Mouse (Mus musculus): ENCODE data around the gene Rgs3.
A peak's percentile ranks its signal among the peaks of the same experiment; 100 is the strongest.

The Rgs3 gene

GRCm38 (mm10) chr4:62559797-62560329 lies at the start of gene Rgs3:
TSS of gene Rgs3 (plus strand) at chr4:62559847.
- no peak for DNase-seq

GRCm38 (mm10) chr4:62509946-62510345 lies 49.7 kb upstream of the Rgs3 start:
- no peak for DNase-seq

- DNase-seq, result no peak
Measured at GRCm38 (mm10) chr4:62513998-62514506, 45.6 kb upstream of the Rgs3 start.

DNA sequence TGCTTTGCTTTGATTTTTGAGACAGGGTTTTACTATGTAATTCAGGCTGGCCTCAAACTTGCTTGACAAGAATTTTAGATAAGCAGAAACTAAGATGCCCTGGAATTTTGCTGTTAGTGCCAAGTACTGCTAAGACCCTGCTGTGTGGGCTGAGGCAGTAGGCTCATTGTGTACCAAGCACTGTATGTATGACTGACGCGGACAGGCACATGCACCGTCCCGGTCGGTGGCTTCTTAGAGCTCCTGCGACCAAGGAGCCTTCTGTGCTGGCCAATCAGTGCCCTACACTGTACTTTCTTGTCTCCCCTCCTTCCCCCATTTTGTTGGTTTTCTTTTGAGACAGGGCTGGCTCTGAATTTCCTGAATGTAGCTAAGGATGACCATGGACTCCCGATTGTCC lies 44.7 kb upstream of the Rgs3 start:
- no peak for DNase-seq

GRCm38 (mm10) chr4:62515490-62515889 lies 44.2 kb upstream of the Rgs3 start:
- no peak for DNase-seq

GRCm38 (mm10) chr4:62516079-62516478 lies 43.6 kb upstream of the Rgs3 start:
- peak; percentile 78 for DNase-seq

DNA sequence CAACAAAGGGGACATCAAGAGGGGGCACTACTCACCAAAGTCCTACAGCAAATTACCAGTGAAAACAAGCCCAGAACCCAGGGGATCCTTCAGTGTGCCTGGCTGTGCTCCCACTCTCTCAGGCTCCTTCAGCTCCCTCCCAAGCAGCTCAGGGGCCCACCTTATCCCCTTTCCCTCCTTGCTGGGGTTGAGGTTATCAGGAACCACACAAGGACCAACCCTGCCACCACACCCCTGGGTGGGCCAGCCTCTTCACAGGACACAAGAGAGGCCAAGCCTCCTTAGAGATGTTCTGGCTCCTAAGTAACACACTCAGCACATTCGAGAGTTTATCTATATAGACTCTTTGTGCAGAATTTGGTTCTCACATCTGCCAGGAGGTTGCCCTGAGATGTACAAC lies 43.1 kb upstream of the Rgs3 start:
- DNase-seq, result no peak

DNA sequence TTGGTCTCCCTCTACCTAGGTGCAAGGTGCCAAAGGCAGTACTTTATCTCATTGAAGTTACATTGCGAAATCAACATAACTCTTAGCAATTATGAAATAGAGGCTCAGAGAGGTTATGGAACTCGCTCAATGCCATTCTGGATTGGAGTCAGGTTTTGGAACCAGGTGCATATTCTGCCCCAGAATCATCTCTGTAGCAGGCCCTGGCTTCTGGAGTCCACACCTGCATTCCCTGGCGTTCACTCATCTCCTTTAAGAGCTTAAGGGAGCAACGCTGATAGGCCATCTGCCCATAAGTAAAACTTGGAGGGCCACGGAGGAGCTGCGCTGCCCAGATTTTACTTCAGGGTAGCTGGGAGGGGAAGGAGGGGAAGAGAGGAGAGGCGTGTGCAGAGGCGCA lies 42.6 kb upstream of the Rgs3 start:
- DNase-seq, result peak; percentile 25

GRCm38 (mm10) chr4:62517538-62518415 lies 41.9 kb upstream of the Rgs3 start:
- DNase-seq, result no peak

- DNase-seq, result peak; percentile 36
Measured at GRCm38 (mm10) chr4:62518416-62519121, 41.1 kb upstream of the Rgs3 start.

GRCm38 (mm10) chr4:62519122-62519848 lies 40.4 kb upstream of the Rgs3 start:
- no peak for DNase-seq

DNA sequence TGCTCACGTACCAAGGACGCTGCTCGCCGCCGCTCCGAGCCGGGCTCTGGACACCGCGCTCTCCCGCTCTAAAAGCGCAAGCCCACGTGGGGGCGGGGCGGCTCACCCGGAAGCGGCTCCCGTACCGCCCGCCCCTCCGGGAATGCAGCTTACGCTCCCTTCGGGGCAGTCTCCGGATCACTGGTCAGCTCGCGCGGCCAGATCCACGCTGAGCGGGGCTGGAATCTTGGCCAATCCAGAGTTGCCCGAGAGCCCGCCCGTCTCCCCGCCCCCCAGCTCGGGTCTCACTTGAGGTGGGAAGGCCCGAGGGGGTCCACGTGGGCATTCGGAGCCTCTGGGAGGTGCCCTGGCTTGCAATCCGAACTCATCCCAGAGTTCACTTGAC lies 39.8 kb upstream of the Rgs3 start, which contains the start of gene Alad:
Alad (minus strand) TSS at position 70 of the 385 bp plus-strand sequence.
- peak; percentile 93 for DNase-seq

GRCm38 (mm10) chr4:62520892-62521400 lies 38.7 kb upstream of the Rgs3 start:
- DNase-seq, result no peak

DNA sequence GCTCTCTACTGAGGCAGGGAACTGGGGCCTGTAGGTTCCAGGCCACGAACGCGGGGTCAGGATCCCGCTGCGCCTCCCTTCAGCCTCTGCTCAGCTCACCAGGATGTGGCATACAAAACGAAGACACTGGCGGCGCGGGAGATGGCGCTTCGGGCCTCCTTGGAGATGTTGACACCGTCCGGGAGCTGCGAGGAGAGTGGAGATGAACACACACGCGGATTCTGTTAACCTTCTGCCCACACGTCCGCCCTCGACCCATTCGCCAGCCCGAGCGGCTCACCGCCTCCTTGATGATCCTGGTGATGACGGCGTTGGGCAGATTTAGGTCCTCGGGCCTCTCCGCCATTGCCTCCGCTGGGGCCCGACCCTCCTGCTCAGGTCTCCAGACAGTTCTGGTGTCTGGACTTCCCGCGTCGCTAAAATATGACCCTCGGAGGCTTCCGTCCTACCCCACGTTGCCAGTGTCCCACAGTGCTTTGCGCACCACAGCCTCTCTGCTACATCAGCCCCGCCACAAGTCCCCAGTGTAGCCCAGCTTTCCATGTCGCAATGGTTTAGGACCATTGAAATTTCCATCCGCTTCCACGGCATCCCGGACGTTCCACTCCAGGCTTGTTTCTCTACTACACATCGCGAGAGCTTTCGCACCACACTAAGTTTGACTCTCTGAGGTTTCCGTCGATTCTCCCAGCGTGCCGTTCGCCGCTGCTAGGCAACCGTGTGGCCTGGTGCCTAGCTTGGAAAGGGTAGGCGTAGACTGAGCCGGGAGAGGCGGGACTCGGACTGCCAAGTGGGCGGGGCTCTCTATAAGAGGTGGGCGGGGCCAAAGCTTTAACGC lies 34.8 kb upstream of the Rgs3 start, which contains the start of the genes Pole3 and 4933430I17Rik:
Pole3 (minus strand) TSS at position 418 of the 838 bp plus-strand sequence.
4933430I17Rik (plus strand) TSS at position 719 of the 838 bp plus-strand sequence.
- DNase-seq, result peak; percentile 98

DNA sequence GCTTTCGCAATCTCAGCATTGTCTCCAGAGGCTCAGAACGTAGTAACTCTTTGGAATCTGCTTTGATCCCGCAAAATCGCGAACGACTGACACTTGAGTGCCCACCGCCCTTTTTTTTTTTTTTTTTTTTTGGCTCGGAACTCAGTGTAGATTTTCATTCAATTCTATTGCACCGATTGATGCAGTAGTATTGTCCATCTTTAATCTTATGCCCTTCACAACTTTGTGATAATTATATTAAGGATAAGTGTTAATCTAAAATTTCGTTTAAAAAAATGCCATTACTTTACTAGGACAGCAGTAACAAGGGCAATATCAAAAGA lies 34.2 kb upstream of the Rgs3 start:
- no peak for DNase-seq

- no peak for DNase-seq
Measured at GRCm38 (mm10) chr4:62526256-62526655, 33.4 kb upstream of the Rgs3 start.

- no peak for DNase-seq
Measured at GRCm38 (mm10) chr4:62527655-62528054, 32.0 kb upstream of the Rgs3 start.

- no peak for DNase-seq
Measured at GRCm38 (mm10) chr4:62533729-62534128, 25.9 kb upstream of the Rgs3 start.

DNA sequence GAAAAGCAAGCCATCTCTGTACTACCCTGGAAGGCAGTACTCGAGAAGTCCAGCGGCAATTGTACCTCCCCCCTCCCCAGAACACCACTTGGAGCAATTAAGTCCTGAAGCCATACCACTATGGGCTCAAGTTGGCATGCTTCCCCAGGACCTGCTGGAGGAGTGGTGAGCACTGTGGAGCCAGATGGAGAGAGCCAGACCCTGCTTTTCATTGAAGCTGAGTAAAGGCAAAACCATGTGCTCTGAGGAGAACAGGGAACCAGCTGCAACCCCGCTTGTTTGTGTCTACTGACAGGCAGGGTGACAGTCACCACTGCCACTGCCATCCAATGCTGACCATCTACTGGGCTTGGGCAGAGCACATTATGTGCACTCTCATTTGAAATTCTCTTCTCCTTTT lies 17.8 kb upstream of the Rgs3 start:
- DNase-seq, result no peak

- DNase-seq, result no peak
Measured at GRCm38 (mm10) chr4:62543782-62544181, 15.9 kb upstream of the Rgs3 start.

GRCm38 (mm10) chr4:62544801-62545200 lies 14.8 kb upstream of the Rgs3 start:
- DNase-seq, result no peak

DNA sequence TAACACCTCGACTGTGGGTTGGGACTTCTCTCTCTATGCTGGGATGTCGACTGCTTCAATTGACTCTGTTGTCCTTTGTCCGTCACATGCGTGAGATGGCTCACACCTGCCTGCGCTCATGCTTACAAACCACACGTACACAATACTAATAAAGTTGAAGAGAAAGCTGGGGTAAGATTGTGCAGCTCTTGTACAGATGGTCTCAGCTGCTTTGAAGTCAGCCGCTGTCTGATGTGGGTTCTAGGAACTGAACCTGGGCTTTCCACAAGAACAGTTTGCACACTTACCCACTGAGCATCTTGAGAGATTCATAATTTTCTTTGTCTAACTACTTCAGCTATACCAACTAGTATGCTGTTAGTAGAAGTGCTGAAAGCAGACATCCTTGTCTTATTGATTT lies 7.7 kb upstream of the Rgs3 start:
- DNase-seq, result no peak

All from lung, postnatal 10 days (tissue).